Mouse (Mus musculus): ENCODE measurements around the gene Zfp710.

DNA sequence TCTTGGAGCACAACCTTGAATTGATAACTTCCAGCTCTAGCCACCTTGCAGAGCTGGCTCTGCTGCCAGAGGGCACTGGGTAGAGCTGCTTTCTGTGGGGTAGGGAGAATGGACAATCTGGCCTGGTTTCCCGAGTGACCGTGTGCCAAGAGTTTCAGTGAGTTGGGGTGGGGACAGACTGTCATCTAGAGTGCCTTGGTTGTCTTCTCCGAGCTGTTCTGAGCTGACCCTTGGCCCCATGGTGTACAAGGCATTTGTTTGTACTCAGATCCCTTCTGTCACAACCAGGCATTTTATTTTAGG, 3.8 kb downstream of the Zfp710 start:
- TF ChIP-seq GATA1 (IDR thresholded peaks at IDR 0.05; ENCODE audit: low read length) (no peak), TAL1 (IDR thresholded peaks at IDR 0.05; ENCODE audit: low read length) (no peak)
